Mouse (Mus musculus): ENCODE data around the gene Plpp7. TPM values are rescaled to one million over a fixed set of nuclear protein-coding genes. Genes with fewer than 3 reads are reported as not detected.

The Plpp7 gene
- total RNA-seq, 2 experiments from 2014 or later = 0.33 to 1.2 TPM

DNA sequence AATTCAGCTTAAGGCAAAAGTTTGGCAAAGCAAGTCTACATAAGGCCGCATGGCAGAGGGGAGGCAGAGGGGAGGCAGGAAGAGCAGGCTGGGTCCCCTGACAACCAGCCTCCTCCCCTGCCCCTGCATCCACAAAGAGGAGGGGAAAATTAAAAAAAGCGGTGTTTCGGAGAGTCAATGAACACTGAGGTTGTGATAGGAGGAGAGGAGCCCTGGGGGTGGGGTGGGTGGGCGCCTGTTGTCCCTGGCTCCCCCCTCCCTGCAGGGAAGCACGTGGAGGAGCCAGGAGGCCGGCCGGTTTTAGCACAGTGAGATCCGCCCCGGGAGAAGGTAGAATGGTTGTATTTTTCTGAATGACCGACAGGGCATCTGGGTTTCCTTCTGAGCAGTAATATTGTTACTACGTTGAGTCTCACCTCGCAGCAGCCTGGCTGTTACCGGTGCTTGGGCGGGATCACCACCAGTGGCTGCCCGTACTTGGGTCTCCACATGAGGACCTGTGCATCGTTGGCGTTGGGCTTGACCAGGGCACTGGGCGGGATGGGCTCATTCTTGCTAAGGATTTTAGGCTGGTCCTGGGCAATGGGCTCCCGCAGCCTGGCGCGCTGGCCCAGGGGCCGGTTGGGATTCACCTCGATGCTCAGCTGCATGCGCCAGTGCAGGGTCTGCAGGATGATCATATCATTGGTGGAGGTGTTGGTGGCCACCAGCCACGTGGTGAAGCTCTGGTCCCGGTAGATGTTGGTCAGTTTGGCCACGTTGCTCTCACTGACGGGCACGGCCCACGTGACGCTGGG lies 26.3 kb upstream of the Plpp7 start:
- no peak for ATAC-seq (ENCODE audit: poor library complexity, severe bottlenecking)

GRCm38 (mm10) chr2:32070747-32071146 lies 24.6 kb upstream of the Plpp7 start:
- no peak for ATAC-seq (ENCODE audit: poor library complexity, severe bottlenecking)

DNA sequence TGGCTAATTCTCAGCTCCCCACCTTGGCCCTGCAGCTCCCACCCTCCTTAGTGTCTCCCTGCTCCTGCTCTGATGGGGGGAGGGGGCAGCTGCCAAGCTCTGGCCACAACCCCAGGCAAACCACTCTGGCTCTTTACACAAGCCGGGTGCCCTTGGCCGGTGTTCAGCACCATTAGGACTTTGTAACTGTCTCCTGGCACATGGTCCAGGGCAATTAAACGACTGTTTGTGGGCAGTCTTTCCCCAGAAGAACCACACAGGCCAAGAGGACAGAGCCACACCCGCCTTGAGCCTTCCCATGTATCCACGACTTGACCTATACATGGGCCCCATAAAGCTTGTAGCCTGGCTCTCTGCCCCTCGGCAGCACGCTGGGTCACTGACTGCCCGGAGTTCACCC lies 20.9 kb upstream of the Plpp7 start:
- ATAC-seq (ENCODE audit: poor library complexity, severe bottlenecking) = no peak

DNA sequence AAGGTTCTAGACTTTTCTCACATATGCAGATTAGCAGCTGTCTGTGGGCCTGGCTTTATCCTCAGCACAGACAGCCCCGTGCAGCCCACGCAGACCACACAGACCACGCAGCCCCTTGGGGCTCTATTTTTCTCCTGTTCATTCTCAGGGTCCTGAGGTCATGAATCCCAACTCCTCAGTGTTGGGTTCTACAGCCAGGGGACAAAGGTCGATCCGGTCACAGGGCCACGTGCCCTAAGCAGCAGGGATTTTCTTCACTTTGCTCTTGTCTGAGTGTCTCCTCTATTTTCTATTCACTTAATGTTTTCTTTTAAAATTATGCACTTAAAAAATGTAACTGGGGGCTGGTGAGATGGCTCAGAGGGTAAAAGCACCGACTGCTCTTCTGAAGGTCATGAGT lies 20.0 kb upstream of the Plpp7 start:
- ATAC-seq (ENCODE audit: poor library complexity, severe bottlenecking) = no peak

- ATAC-seq (ENCODE audit: poor library complexity, severe bottlenecking) = no peak
Observed at GRCm38 (mm10) chr2:32077744-32078143, 17.6 kb upstream of the Plpp7 start.

- ATAC-seq (ENCODE audit: poor library complexity, severe bottlenecking) = peak; percentile 56
Observed at GRCm38 (mm10) chr2:32078522-32078921, 16.8 kb upstream of the Plpp7 start.

GRCm38 (mm10) chr2:32079191-32079725 lies 16.1 kb upstream of the Plpp7 start:
- no peak for ATAC-seq (ENCODE audit: poor library complexity, severe bottlenecking)

GRCm38 (mm10) chr2:32080681-32081080 lies 14.6 kb upstream of the Plpp7 start:
- no peak for ATAC-seq (ENCODE audit: poor library complexity, severe bottlenecking)

- peak; percentile 62 for ATAC-seq (ENCODE audit: poor library complexity, severe bottlenecking)
Observed at GRCm38 (mm10) chr2:32081296-32081929, 13.9 kb upstream of the Plpp7 start.

DNA sequence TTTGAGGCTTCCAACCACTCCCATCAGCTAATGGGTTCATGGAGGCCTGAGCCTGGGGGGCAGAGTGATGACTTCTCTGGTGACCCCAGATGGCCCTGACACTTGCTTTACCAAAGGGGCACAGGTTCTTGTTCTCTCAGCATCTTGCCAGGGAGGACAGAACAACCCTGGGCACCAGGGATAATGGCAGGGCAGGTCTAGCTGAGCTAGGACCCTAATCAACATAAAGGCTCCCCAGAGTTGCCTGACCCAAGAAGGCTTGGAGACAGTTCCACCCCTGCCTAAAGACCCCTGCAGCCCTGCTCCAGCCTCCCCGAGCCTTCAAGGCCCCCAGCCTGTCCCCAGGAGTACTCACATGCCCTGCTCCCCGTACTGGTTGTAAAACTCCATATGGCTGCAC lies 13.1 kb upstream of the Plpp7 start:
- no peak for ATAC-seq (ENCODE audit: poor library complexity, severe bottlenecking)

DNA sequence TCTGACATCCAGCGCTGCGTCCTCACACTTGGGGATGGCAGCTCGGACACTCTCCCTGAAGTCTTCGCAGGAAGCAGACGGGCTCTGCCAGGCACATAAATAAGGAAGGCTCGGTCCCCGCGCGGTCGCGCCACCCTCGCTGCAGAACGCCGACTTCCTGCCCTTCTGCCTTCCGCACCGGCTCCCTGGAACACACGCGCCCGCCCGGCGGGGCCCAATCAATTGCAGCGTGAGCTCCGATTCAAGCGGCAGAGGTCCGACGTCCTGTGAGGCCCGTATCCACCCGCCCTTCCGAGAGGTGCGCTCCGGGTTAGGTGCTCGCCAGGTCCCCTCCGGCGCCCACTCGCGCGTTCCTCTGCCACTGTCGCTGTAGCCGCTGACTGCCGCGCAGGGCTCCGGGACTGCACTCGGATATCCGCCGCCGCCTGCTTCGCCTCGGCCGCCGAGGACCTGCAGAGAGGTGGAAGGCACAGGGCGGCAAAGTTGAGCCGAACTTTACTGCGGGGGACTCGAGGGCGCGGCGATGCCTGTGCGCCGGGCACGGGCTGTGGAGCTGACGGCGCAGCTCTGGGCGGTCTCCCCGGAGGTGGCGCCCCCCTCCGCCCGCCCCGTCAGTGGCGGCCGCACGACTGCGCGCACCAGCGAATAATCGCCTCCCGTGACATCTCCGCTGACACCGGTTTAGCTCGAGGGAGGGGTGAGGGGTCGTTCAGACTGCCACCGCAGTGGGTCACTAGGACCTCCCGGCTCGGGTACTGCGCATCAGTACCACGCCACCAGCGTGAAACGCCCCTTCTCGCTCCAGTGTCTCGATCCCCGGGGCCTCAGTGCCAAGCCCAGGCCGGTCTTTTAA lies 11.9 kb upstream of the Plpp7 start:
- peak; percentile 51 for ATAC-seq (ENCODE audit: poor library complexity, severe bottlenecking)

DNA sequence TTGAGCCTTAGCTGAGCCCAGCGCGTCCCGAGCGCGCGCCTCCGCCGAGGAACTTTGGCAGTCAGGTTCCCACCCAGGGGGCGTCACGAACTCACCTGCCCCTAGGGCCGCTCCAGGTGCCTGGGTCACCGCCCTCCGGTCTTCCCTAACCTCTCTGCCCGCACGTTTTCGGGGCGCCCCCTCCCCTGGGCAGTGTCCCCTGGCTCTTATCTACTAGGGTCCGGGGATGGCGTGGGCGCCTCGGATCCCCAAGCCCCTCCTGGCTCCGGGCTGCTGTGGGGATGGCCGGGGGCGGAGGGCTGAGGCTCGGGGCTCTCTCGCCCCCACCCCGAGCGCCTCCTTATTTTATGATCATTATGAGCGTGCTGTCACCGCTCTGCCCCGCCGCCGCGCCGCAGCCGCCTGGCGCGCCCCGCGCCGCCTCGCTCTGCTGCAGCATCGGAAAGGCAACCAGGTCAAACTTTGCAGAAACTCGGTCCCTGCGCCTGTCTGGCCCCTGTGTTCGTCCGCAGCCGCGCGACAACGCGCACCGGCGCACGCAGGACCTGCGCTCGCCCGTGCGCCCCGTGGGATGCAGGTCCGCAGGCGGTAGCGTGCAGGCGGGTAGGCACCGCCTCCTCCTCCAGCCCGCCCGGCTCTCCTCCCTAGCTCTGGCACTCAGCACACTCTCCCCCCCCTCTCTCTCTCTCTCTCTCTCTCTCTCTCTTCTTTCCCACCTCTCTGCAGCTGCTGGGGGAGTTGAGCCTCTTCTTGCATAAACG lies 11.0 kb upstream of the Plpp7 start, which contains the start of gene Fam78a:
Gene Fam78a (minus strand): TSS at position 747 of the 761 bp plus-strand sequence.
- 0 out of 2 replicates have a peak, but pooled peaks have one; percentile 22 for ATAC-seq (ENCODE audit: poor library complexity, severe bottlenecking)

GRCm38 (mm10) chr2:32084872-32085199 lies 10.5 kb upstream of the Plpp7 start:
- 0 out of 2 replicates have a peak, but pooled peaks have one; percentile 18 for ATAC-seq (ENCODE audit: poor library complexity, severe bottlenecking)

DNA sequence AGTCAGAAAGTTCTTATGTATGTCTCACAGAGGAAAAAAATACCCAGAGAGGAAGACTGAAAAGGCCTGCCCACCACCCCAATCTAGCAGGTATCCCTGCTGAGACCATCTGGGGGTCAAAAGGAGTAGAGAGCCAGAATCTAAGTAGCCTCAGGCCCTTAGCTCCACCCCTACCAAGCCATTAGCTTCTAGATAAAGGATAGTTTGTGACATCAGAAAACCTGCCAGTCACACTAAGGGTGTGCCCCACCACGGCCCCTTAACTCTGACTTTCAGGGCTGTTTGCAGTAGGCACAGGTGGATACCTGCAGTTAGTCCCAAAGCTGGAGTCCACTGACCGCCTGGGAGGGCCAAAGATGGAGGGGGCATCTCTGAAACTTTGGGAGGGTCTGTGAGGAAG lies 10.1 kb upstream of the Plpp7 start:
- ATAC-seq (ENCODE audit: poor library complexity, severe bottlenecking) = no peak

DNA sequence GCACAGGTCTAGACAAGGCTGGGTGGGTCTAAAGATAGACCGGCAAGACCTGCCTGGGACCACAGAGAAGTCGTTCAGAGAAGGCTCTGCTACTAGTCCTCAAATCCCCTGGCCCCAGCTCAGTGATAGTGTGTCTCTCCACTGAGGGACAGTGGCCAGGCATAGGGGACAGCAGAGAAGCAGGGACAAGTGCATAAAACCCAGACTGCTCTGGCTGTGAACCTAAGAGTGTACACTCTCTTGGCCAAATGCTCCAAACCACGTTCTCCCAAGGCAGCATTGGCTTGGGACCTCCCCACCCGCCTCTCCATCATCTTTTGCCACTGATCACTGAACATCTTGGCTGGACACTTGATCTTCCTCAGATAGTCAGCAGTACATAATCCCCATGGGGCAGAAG lies 7.7 kb upstream of the Plpp7 start:
- ATAC-seq (ENCODE audit: poor library complexity, severe bottlenecking) = no peak

GRCm38 (mm10) chr2:32088372-32088981 lies 6.9 kb upstream of the Plpp7 start:
- no peak for ATAC-seq (ENCODE audit: poor library complexity, severe bottlenecking)

DNA sequence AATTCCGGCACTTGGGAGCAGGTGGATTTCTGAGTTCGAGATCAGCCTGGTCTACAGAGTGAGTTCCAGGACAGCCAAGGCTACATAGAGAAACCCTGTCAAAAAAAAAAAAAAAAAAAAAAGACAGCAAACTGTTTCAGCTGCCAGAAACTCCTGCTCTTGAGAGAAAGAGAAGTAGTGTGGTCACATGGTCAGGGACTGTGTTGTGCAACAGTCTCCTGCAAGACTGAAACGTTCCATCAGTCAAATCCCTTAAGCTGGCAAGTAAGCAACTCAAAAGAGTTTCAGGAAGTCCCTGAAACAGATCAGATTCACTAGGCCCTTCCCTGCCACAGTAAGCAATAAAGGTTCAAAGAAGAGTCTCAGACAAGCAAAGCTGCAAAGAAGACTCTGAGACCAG lies 5.7 kb upstream of the Plpp7 start:
- peak; percentile 77 for ATAC-seq (ENCODE audit: poor library complexity, severe bottlenecking)

GRCm38 (mm10) chr2:32090145-32090544 lies 5.2 kb upstream of the Plpp7 start:
- ATAC-seq (ENCODE audit: poor library complexity, severe bottlenecking) = no peak

GRCm38 (mm10) chr2:32091956-32092355 lies 3.4 kb upstream of the Plpp7 start:
- ATAC-seq (ENCODE audit: poor library complexity, severe bottlenecking) = no peak

Measured in megakaryocyte, adult 5-6 weeks (primary cell).